Mouse (Mus musculus) lung, embryonic 16.5 days (tissue): ENCODE data around the gene Fcor. TPM values are rescaled to one million over a fixed set of nuclear protein-coding genes. Genes with fewer than 3 reads are reported as not detected.
A peak's percentile ranks its signal among the peaks of the same experiment; 100 is the strongest.

Source experiments
- ATAC-seq: fragments of 200-750 bp; cut with Nextera tagmentation; 2 replicates; pipeline ENCODE4 v1.8.0; 2017; ENCODE audit warnings: low read depth, mild to moderate bottlenecking, moderate library complexity
- H3K27ac ChIP-seq: fragments of 300-500 bp; sonication (generic); 2 replicates; pipeline ENCODE4 v1.5.1; 2014; ENCODE audit warnings: mild to moderate bottlenecking, control low read depth, low read length
- H3K27me3 ChIP-seq: fragments of 300-500 bp; sonication (generic); 2 replicates; pipeline ENCODE4 v1.6.1; 2014; ENCODE audit warnings: low read depth, low read length, mixed read lengths; ENCODE audit not compliant: control insufficient read depth, insufficient read depth
- H3K36me3 ChIP-seq: fragments of 300-500 bp; sonication (generic); 2 replicates; pipeline ENCODE4 v1.6.1; 2014; ENCODE audit warnings: low read length; ENCODE audit not compliant: control insufficient read depth, insufficient read depth
- H3K4me1 ChIP-seq: fragments of 300-500 bp; sonication (generic); replicated peaks from 2 replicates; pipeline ENCODE4 v1.6.1; 2014; ENCODE audit warnings: low read length, mixed read lengths; ENCODE audit not compliant: control insufficient read depth, insufficient read depth
- H3K4me2 ChIP-seq: fragments of 300-500 bp; sonication (generic); 2 replicates; pipeline ENCODE4 v1.6.1; 2014; ENCODE audit warnings: low read depth, low read length, control low read depth
- H3K4me3 ChIP-seq: fragments of 300-500 bp; sonication (generic); 2 replicates; pipeline ENCODE4 v1.5.1; 2014; ENCODE audit warnings: mild to moderate bottlenecking, low read length, control low read depth
- H3K9ac ChIP-seq: fragments of 300-500 bp; sonication (generic); 2 replicates; pipeline ENCODE4 v1.6.1; 2014; ENCODE audit warnings: low read length, control low read depth
- H3K9me3 ChIP-seq: fragments of 300-500 bp; sonication (generic); 2 replicates; pipeline ENCODE4 v1.6.1; 2016; ENCODE audit warnings: low read length; ENCODE audit not compliant: control insufficient read depth
- WGBS: fragments of 180-500 bp; shearing (Covaris S2); extraction: QIAGEN DNeasy Blood & Tissue Kit; methylation state at CpG from one replicate; pipeline ENCODE4 v1.1.7; 2014; 5-methylcytosine and 5-hydroxymethylcytosine counted together
- polyA plus RNA-seq: library from polyadenylated mRNA; unstranded; fragments of >200 nt; fragmentation: Nextera tagmentation; extraction: Ambion mirVana; gene quantifications from 2 replicates; pipeline ENCODE4 v1.2.1, GENCODE M21; 2015

The Fcor gene
- 10.0 and 10.6 TPM in 2 replicates for polyA plus RNA-seq

DNA sequence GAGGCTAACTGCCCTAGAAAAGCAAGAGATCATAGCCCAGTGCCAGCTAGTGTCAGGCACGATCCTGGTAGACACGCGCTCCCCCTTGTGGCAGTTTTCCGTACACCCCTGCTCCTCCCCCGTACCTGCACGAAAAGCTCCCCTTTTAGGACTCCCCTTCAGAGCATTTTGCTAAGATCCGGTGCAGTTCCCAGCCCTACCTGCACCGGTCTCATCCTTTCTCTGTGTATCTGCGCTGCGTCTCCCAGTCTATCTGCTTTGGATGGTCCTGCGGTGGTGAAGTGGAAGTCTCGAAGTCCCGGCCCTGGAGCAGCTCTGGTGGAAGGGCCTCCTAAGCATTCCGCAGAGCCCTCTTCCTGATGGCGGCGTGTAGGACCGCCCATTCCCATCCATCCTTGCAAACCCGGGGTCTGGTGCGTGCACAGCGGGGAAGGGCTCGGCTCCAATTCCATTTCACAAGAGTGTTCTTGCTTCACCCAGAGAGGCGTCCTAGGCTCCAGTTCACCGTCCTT is at the start of gene Fcor:
Gene Fcor (minus strand): TSS at position 383 of the 512 bp plus-strand sequence.
- WGBS: 1% methylated on average over 23 of the region's 23 CpGs
- Histone ChIP-seq H3K36me3 (no peaks in the 10 kb centered on the region), H3K27ac (peak within 1 kb of the TSS; percentile 66), H3K9me3 (no peaks in the 10 kb centered on the region), H3K4me3 (peak within 1 kb of the TSS; percentile 71), H3K27me3 (no peaks in the 10 kb centered on the region), H3K4me1 (peaks cover 7% of the 10 kb centered on the region), H3K9ac (peak within 1 kb of the TSS; percentile 74), H3K4me2 (peak within 1 kb of the TSS; percentile 71)
- ATAC-seq: peak; percentile 88

DNA sequence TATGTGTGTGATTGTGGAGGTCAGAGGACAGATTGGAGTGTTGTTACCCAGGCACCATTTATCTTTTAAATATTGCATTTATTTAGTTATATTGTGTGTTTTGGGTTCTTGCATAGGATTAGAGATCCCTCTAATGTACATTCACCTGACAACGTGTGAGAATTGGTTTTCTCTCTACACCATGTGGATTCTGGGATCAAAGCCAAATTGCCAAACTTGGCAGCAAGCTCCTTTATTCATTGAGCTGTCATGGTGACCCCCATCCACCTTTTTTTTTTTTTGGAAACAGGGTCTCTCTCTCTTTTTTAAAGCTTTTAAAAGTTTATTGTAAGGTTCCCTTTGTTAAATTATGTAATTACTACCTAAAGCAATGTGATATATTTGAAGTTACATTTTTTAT is 48.9 kb upstream of the Fcor start:
- no peaks in the 10 kb centered on the region for H3K4me1 ChIP-seq
- no peaks in the 10 kb centered on the region for H3K27me3 ChIP-seq
- H3K27ac ChIP-seq: no peak overlapping the region
- H3K9ac ChIP-seq: no peak overlapping the region
- no peak overlapping the region for H3K4me3 ChIP-seq
- no peak overlapping the region for H3K4me2 ChIP-seq
- no peak for ATAC-seq
- 13% methylated on average over 1 of the region's 1 CpGs for WGBS
- H3K36me3 ChIP-seq: no peaks in the 10 kb centered on the region
- no peaks in the 10 kb centered on the region for H3K9me3 ChIP-seq

DNA sequence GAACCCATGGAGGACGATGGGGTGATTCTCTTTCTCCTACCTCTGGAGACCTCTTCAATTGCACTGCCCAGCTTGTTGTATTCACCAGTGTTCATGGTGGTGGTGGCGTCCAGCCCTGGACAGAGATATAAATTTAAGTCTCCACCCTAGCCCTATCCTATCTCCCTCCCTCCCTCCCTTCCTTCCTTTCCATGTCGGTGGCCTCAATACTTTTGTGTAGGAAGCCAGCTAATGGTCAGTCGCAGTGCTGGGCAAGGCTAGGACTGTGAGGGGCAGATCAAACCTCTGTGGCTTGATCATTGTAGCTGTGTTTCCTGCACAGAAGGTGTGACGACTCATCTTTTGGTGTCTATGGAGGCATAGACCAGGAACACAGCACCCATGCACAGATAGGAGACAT is 48.4 kb upstream of the Fcor start, which contains the start of gene Clec4g:
Gene Clec4g (minus strand): TSS at position 101 of the 400 bp plus-strand sequence.
- Histone ChIP-seq H3K27me3 (no peaks in the 10 kb centered on the region), H3K36me3 (no peaks in the 10 kb centered on the region), H3K9me3 (no peaks in the 10 kb centered on the region), H3K9ac (no peak within 1 kb of the TSS), H3K4me3 (no peak within 1 kb of the TSS), H3K4me1 (no peaks in the 10 kb centered on the region), H3K27ac (no peak within 1 kb of the TSS), H3K4me2 (no peak within 1 kb of the TSS)
- ATAC-seq: no peak
- 58% methylated on average over 5 of the region's 5 CpGs for WGBS

DNA sequence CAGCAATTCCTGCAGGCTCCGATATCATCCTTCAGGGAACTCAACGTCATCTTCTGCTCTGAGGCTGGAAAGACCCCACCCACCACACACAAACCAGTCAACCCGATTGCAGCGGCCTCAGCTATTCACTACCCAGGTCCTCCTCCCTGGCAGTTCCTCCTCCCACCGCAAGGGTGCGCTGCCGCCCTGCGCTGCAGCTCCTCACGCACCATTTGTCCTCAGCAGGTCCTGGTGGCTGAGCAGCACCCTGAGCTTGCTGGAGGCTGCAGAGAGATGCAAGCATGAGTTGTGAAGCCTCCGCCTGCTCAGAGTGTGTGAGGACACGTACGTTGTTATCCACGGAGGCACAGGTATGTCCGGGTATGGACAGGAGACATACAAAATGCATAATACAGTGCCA is 46.4 kb upstream of the Fcor start:
- no peaks in the 10 kb centered on the region for H3K4me1 ChIP-seq
- H3K9ac ChIP-seq: no peak overlapping the region
- no peaks in the 10 kb centered on the region for H3K9me3 ChIP-seq
- H3K27me3 ChIP-seq: no peaks in the 10 kb centered on the region
- H3K27ac ChIP-seq: no peak overlapping the region
- H3K4me3 ChIP-seq: no peak overlapping the region
- WGBS: 15% methylated on average over 14 of the region's 14 CpGs
- peak; percentile 15; the same call in 1 of the 2 replicates for ATAC-seq
- H3K36me3 ChIP-seq: no peaks in the 10 kb centered on the region
- H3K4me2 ChIP-seq: no peak overlapping the region

DNA sequence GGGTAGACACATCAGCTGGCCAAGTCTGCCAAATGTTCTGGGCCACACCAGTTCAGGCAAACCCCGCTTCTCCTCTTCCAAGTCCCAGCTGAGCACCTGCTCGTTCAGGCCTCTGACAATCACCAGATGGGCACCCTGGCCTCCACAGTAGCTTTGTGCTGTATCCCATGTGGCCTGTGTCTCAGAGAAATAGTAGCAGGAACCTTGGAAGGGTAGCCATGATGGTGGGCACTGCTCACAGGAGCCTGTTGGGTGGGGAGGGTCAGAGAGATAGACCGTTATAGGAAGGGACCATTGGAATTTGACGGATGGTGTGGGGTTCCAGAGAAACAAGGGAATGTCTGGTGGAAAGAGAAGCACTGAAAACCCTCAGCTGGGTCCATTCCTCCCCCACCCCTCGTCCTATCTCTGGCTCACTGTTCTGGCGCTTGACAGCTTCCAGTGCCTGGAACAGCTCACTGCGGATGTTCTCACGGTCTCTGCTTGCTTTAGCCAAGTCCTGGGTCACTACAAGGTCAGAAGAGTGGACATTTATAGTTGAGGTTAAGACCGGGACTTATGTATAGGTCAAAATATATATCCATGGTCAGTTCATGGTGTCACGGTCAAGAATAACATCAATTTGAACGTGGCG is 45.3 kb upstream of the Fcor start:
- Histone ChIP-seq H3K4me2 (no peak overlapping the region), H3K4me3 (no peak overlapping the region), H3K4me1 (no peaks in the 10 kb centered on the region), H3K27ac (no peak overlapping the region), H3K9me3 (no peaks in the 10 kb centered on the region), H3K27me3 (no peaks in the 10 kb centered on the region), H3K9ac (no peak overlapping the region), H3K36me3 (no peaks in the 10 kb centered on the region)
- ATAC-seq: no peak
- WGBS: 73% methylated on average over 12 of the region's 12 CpGs

DNA sequence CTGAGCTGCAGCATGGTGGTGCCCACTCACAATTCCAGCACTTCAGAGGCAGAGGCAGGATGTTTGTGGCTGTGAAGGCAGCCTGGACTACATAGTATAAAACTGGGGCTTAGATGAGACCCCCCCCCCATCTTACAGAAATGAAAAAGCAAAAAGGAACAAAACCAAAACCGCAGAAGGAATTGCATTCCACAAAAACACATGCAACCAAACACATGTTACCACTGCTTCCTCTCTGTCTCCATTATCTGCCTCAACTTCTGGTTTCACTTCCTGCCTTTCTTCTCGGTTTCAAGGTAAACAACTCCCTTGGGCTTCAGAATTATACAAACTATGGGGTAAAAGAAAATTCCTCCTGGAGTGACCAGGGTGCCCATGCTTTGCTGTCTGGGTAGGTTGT is 39.5 kb upstream of the Fcor start:
- Histone ChIP-seq H3K27me3 (no peaks in the 10 kb centered on the region), H3K36me3 (no peaks in the 10 kb centered on the region), H3K9me3 (no peaks in the 10 kb centered on the region), H3K27ac (no peak overlapping the region), H3K4me1 (no peaks in the 10 kb centered on the region), H3K4me3 (no peak overlapping the region), H3K4me2 (no peak overlapping the region), H3K9ac (no peak overlapping the region)
- no peak for ATAC-seq
- WGBS: 41% methylated on average over 2 of the region's 2 CpGs

DNA sequence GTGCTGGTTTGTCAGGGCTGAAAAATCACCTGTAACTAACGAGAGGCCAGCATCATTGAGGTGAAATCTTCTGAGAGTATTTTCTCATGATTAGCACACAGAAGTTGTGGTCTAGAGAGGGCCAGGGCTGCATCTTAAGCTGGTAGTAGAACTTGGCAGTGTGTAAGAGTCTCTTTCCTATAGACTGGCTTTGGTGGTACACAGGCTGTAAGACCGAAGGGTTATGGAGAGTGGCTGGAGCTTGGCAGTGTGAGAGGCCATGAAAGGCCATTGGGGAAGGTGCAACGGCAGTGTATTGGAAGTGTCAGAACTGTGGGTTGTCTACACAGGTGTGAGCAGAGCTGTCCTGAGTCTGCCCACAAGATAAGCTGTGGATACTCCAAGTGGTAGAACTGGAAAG is 38.1 kb upstream of the Fcor start:
- Histone ChIP-seq H3K4me1 (no peaks in the 10 kb centered on the region), H3K36me3 (no peaks in the 10 kb centered on the region), H3K4me2 (no peak overlapping the region), H3K4me3 (no peak overlapping the region), H3K27me3 (no peaks in the 10 kb centered on the region), H3K27ac (no peak overlapping the region), H3K9me3 (no peaks in the 10 kb centered on the region), H3K9ac (no peak overlapping the region)
- 63% methylated on average over 3 of the region's 3 CpGs for WGBS
- no peak for ATAC-seq

DNA sequence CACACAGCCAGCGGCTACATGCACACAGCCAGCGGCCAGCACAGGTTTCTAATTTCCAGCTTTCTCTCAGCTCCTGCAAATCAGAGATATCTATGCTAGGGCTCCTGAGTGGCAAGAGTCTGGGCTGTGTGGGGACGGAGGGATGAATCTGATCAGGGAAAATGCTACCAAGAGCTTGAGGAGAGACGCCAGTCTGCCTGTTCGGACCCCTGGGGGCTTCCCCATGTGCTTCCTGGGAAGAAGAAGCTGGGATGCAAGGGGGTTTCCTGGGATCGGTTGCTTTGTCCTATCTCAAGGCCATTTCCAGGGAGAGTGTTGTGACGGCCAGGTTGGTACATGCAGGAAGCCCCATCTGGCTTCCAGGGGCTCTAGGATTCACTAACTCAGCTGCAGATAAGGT is 35.4 kb upstream of the Fcor start:
- H3K27me3 ChIP-seq: no peaks in the 10 kb centered on the region

DNA sequence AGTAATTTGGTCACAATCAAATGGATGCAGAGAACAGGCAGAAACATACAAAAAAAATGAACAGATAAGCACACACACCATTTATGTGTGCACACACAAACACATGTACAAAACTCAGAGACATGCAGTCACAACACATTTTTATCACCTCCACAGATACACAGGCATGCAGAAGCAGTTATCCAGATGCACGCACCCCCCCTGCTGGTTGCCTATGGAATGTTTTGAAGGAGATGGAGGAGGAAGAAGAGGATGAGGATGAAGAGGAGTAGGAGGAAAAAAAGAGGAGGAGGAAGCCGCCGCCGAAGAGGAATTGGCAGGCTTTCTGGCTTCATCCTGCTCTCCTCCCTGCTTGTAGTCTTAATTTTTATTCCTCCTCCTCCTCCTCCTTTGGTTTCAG is 33.5 kb upstream of the Fcor start:
- Histone ChIP-seq H3K4me2 (no peak overlapping the region), H3K9ac (no peak overlapping the region), H3K4me3 (no peak overlapping the region), H3K4me1 (no peaks in the 10 kb centered on the region), H3K36me3 (no peaks in the 10 kb centered on the region), H3K27ac (no peak overlapping the region), H3K27me3 (no peaks in the 10 kb centered on the region), H3K9me3 (no peaks in the 10 kb centered on the region)
- 62% methylated on average over 4 of the region's 4 CpGs for WGBS
- no peak for ATAC-seq

More for the DNA sequence above, 35.4 kb upstream of the Fcor start:
- no peak for ATAC-seq
- no peaks in the 10 kb centered on the region for H3K9me3 ChIP-seq
- no peak overlapping the region for H3K4me2 ChIP-seq
- H3K4me3 ChIP-seq: no peak overlapping the region
- no peak overlapping the region for H3K9ac ChIP-seq
- WGBS: 58% methylated on average over 7 of the region's 7 CpGs
- no peak overlapping the region for H3K27ac ChIP-seq
- no peaks in the 10 kb centered on the region for H3K4me1 ChIP-seq
- H3K36me3 ChIP-seq: no peaks in the 10 kb centered on the region
